ENCODE assay signal across 8 mouse cellular contexts in the genomic region with DNA sequence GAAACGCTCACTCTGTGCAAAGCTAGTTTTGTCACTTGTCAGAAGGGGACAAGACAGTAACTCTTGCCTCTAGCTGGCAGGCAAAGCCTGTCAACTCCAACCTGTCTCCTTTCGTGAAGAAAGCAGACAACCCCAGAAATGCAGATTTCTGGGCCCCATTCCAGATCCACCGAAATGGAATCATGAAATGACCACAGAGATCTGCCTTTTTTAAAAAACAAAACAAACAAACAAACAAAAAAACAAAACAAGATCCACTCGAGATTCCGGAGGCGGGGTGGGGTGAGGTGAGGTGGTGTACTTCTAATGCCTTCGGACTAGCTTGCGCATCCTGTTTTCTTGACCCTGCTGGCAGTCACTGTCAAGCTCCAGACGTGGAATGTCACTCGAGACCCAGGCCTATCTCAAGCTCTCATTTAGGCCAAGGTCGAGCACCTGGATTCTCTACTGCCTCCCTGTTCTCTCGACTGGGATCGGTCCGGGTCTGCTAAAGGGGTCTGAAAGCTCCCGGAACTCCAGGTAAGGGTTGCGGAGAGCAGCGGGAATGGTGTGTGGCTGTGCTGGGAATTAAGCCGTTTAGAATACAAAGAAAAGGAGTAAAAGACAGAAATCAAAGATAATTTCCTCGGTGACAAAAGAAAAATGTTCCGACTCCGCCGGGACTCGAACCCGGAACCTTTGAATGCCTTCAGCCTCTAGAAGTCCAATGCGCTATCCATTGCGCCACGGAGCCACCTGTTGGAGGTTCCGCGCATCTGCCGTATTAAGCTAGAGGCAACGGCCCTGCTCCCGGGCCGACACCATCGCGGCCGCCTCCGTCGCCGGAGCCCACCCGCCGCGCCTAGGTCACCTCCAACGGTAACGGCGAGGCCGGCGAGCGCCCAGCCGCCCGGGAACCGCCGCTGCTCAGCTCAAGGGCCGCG. TPM values are rescaled to one million over a fixed set of nuclear protein-coding genes. Genes with fewer than 3 reads are reported as not detected.
A peak's percentile ranks its signal among the peaks of the same experiment; 100 is the strongest.
DNase-seq lines count a peak whose midpoint lies in the region; ATAC-seq lines count a peak whose summit lies in the region.

No protein-coding gene starts in this region.

- H3K4me1 ChIP-seq in hindbrain, embryonic 12.5 days, result peaks cover 36% of the 10 kb centered on the region

- no peaks in the 10 kb centered on the region for H3K9me3 ChIP-seq in hindbrain, embryonic 12.5 days (replicated peaks)

- H3K4me2 ChIP-seq in hindbrain, embryonic 12.5 days (replicated peaks), result peak overlapping the region; percentile 61

- H3K36me3 ChIP-seq in hindbrain, embryonic 12.5 days, result no peaks in the 10 kb centered on the region

- WGBS in hindbrain, embryonic 12.5 days, result 7% methylated on average over 54 of the region's 54 CpGs

- peak overlapping the region; percentile 100 for H3K27ac ChIP-seq in hindbrain, embryonic 12.5 days

- H3K9ac ChIP-seq in hindbrain, embryonic 12.5 days, result peak overlapping the region; percentile 89

- peak; percentile 59 for ATAC-seq in hindbrain, embryonic 12.5 days (ENCODE audit: low FRiP score)

- peak overlapping the region; percentile 84 for H3K4me3 ChIP-seq in hindbrain, embryonic 12.5 days

- H3K27me3 ChIP-seq in hindbrain, embryonic 12.5 days, result no peaks in the 10 kb centered on the region

- DNase-seq in NIH3T3 (ENCODE audit: low read depth), result peak; percentile 96
- peak; percentile 93 to 94 for DNase-seq in cerebellum, postnatal 10 days
- DNase-seq in frontal cortex, postnatal 10 days (ENCODE audit: low spot score in 2 of 2), result peak; percentile 76 to 88
- peak; percentile 90 to 91 for DNase-seq in layer of hippocampus, postnatal 14 days (ENCODE audit: low spot score in 2 of 2)
- DNase-seq in lung, postnatal 10 days, result peak; percentile 94
- peak; percentile 96 for DNase-seq in ovary, postnatal 14 days (ENCODE audit: low spot score)
- peak; percentile 95 for DNase-seq in thymus, postnatal 14 days

RNA-seq across cellular contexts. Expression of a gene that starts 1.4 kb away (rescaled TPM):
- 8.1 and 8.8 TPM in 2 replicates for polyA plus RNA-seq in hindbrain, embryonic 12.5 days (2016; fragmentation: Nextera tagmentation; extraction: Ambion mirVana)
- total RNA-seq in layer of hippocampus, postnatal 14 days (2021), result 10 to 100 TPM; 10.3 to 11.0 TPM

RNA-seq across cellular contexts. Expression of a gene that starts 18.4 kb away (rescaled TPM):
- 70.1 and 75.0 TPM in 2 replicates for polyA plus RNA-seq in hindbrain, embryonic 12.5 days (2016; fragmentation: Nextera tagmentation; extraction: Ambion mirVana)
- 10 to 100 TPM; 24.3 to 30.0 TPM for total RNA-seq in layer of hippocampus, postnatal 14 days (2021)

RNA-seq across cellular contexts. Expression of a gene that starts 47.2 kb away (rescaled TPM):
- polyA plus RNA-seq in hindbrain, embryonic 12.5 days (2016; fragmentation: Nextera tagmentation; extraction: Ambion mirVana), result 72.4 and 72.9 TPM in 2 replicates
- 10 to 100 TPM; 56.9 to 58.0 TPM for total RNA-seq in layer of hippocampus, postnatal 14 days (2021)

Comparison
In these comparisons a context has a peak if more than half of its experiments do, and no peak if none do; other contexts are left out.
1. Peak in every context shown above with its lines: DNase-seq, ATAC-seq, H3K4me3 ChIP-seq and H3K27ac ChIP-seq.